Mouse (Mus musculus): ENCODE results near the gene Unc13b.

DNA sequence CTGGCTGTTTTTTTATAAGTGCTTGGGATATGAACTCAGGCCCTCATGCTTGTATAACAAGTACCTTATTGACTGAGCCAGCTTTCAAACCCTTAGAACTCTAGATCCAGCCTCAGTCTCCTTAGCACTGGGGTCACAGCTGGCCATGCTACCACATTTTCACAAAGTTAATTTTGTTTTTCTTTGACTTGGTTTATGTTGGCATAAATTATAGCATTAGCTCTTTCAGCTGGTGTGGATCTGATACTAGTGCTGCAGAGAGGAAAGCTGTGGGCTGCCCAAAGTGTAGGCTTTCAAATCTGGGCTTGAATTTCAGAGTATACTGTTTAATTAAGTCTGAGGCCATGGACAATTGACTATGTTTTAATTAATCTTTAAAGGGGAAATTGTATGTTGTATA lies 16.2 kb downstream of the Unc13b start:
- TF ChIP-seq CTCF (IDR thresholded peaks at IDR 0.05; ENCODE audit: low read depth) (no peak), EP300 (IDR thresholded peaks at IDR 0.05; ENCODE audit: low read depth) (no peak)

Data from liver, postnatal 0 days (tissue).